Mouse (Mus musculus): Measurements from ENCODE around the gene Insl6.

DNA sequence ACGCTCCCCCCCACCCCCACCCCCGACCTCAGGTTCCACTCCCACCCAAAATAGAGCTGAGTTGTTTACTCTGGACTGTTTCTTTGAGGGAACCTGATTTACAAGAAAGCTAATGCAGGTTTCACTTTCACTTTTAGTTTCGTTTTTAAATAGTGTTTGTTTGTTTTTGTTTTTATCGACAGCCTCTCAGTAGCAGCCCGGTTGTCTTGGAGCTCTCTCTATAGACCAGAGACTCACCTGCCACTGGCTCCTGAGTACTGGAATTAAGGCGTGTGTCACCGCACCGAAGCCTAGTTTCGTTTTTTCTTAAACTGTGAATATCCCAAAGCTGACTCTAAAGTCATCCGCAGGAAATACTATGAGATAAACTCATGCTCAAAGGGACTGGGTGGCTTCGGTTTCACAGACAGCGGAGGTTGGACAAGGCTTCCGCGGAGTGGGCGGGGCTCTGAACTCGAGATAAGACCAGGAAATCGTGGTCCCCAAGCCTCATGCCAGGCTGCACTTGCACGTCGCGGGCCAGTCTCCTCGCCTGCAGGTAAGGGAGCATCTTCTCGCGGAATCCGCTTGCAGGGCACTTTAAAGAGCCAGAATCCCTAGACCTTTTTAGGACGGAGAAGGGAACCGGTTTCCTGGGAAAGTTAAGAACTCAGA lies 41.9 kb upstream of the Insl6 start, which contains the start of the genes Plgrkt and Cd274:
- TF ChIP-seq CTCF (IDR thresholded peaks at IDR 0.05; ENCODE audit: low read depth), result no peak
- no peak for TF ChIP-seq EP300 (IDR thresholded peaks at IDR 0.05; ENCODE audit: low read depth)
